Mouse (Mus musculus): ENCODE results near the gene Akr1b3. TPM values are rescaled to one million over a fixed set of nuclear protein-coding genes. Genes with fewer than 3 reads are reported as not detected.

Akr1b3 gene
- total RNA-seq, 2 experiments from 2014 or later, result 202 to 210 TPM

GRCm38 (mm10) chr6:34278385-34278784 is 38.9 kb downstream of the Akr1b3 start:
- no peak for DNase-seq
- intact Hi-C loops (cut with DNase I; ENCODE audit: low total_unique reads), result loop anchor here (5.0 kb wide), 1 partner anchor 71 kb away; no protein-coding TSS in a partner anchor

GRCm38 (mm10) chr6:34277665-34278064 is 39.6 kb downstream of the Akr1b3 start:
- peak; percentile 11 for DNase-seq

GRCm38 (mm10) chr6:34274346-34274745 is 42.9 kb downstream of the Akr1b3 start:
- intact Hi-C loops (cut with DNase I; ENCODE audit: low total_unique reads), result no loop called here

More at GRCm38 (mm10) chr6:34277665-34278064, 39.6 kb downstream of the Akr1b3 start:
- intact Hi-C loops (cut with DNase I; ENCODE audit: low total_unique reads), result loop anchor here (5.0 kb wide), 1 partner anchor 70 kb away; no protein-coding TSS in a partner anchor

GRCm38 (mm10) chr6:34273073-34273472 is 44.2 kb downstream of the Akr1b3 start:
- intact Hi-C loops (cut with DNase I; ENCODE audit: low total_unique reads), result no loop called here
- no peak for DNase-seq

More at GRCm38 (mm10) chr6:34274346-34274745, 42.9 kb downstream of the Akr1b3 start:
- peak; percentile 34 for DNase-seq

GRCm38 (mm10) chr6:34272462-34272861 is 44.8 kb downstream of the Akr1b3 start:
- intact Hi-C loops (cut with DNase I; ENCODE audit: low total_unique reads), result no loop called here
- no peak for DNase-seq

GRCm38 (mm10) chr6:34270717-34271116 is 46.6 kb downstream of the Akr1b3 start:
- intact Hi-C loops (cut with DNase I; ENCODE audit: low total_unique reads), result no loop called here
- no peak for DNase-seq

- DNase-seq, result no peak
- intact Hi-C loops (cut with DNase I; ENCODE audit: low total_unique reads), result no loop called here
Observed at GRCm38 (mm10) chr6:34258546-34258945, 58.7 kb downstream of the Akr1b3 start.

Other genes with a start within 250 kb of the Akr1b3 start
- gene Slc35b4, start 140.4 kb downstream of the Akr1b3 start, total RNA-seq (2021), result 10 to 100 TPM in 1 of 2 experiments, 1 to 10 TPM in 1; 7.0 to 10.6 TPM
- gene Akr1b8, start 36.6 kb upstream of the Akr1b3 start, total RNA-seq (2021), result 1 to 10 TPM; 2.8 to 5.0 TPM
- gene Akr1b10, start 66.7 kb upstream of the Akr1b3 start, total RNA-seq (2021), result 10 to 100 TPM; 36.4 to 50.5 TPM
- gene Akr1b7, start 94.9 kb upstream of the Akr1b3 start, total RNA-seq (2021), result not detected
- 10 to 100 TPM; 42.7 to 53.8 TPM for gene Bpgm, start 158.7 kb upstream of the Akr1b3 start, total RNA-seq (2021)